Mouse (Mus musculus): Measurements from ENCODE around the gene Zfp366. TPM values are rescaled to one million over a fixed set of nuclear protein-coding genes. Genes with fewer than 3 reads are reported as not detected.

Gene Zfp366
- polyA plus RNA-seq, 3 experiments from 2014 or later, result 0.20 TPM; not detected in 2

- ATAC-seq, result no peak
Measured at GRCm38 (mm10) chr13:99186859-99187258, 2.2 kb downstream of the Zfp366 start.

GRCm38 (mm10) chr13:99187456-99187855 lies 2.8 kb downstream of the Zfp366 start:
- no peak for ATAC-seq

GRCm38 (mm10) chr13:99188625-99189024 lies 4.0 kb downstream of the Zfp366 start:
- no peak for ATAC-seq

GRCm38 (mm10) chr13:99189671-99190070 lies 5.0 kb downstream of the Zfp366 start:
- ATAC-seq, result no peak

- ATAC-seq, result no peak
Measured at GRCm38 (mm10) chr13:99190466-99190865, 5.8 kb downstream of the Zfp366 start.

- ATAC-seq, result no peak
Measured at GRCm38 (mm10) chr13:99191063-99191462, 6.4 kb downstream of the Zfp366 start.

- no peak for ATAC-seq
Measured at GRCm38 (mm10) chr13:99196314-99196713, 11.7 kb downstream of the Zfp366 start.

GRCm38 (mm10) chr13:99196865-99197264 lies 12.2 kb downstream of the Zfp366 start:
- no peak for ATAC-seq

- no peak for ATAC-seq
Measured at GRCm38 (mm10) chr13:99201647-99202574, 17.3 kb downstream of the Zfp366 start.

- ATAC-seq, result no peak
Measured at GRCm38 (mm10) chr13:99207214-99207613, 22.6 kb downstream of the Zfp366 start.

- no peak for ATAC-seq
Measured at GRCm38 (mm10) chr13:99209859-99210258, 25.2 kb downstream of the Zfp366 start.

GRCm38 (mm10) chr13:99210837-99211236 lies 26.2 kb downstream of the Zfp366 start:
- no peak for ATAC-seq

GRCm38 (mm10) chr13:99212976-99213375 lies 28.4 kb downstream of the Zfp366 start:
- no peak for ATAC-seq

- no peak for ATAC-seq
Measured at GRCm38 (mm10) chr13:99216005-99216404, 31.4 kb downstream of the Zfp366 start.

- ATAC-seq, result no peak
Measured at GRCm38 (mm10) chr13:99217984-99218383, 33.4 kb downstream of the Zfp366 start.

- no peak for ATAC-seq
Measured at GRCm38 (mm10) chr13:99219586-99219985, 35.0 kb downstream of the Zfp366 start.

GRCm38 (mm10) chr13:99221996-99222395 lies 37.4 kb downstream of the Zfp366 start:
- ATAC-seq, result no peak

- no peak for ATAC-seq
Measured at GRCm38 (mm10) chr13:99222476-99222875, 37.9 kb downstream of the Zfp366 start.

GRCm38 (mm10) chr13:99223321-99223884 lies 38.8 kb downstream of the Zfp366 start:
- no peak for ATAC-seq

- ATAC-seq, result no peak
Measured at GRCm38 (mm10) chr13:99223917-99224316, 39.3 kb downstream of the Zfp366 start.

GRCm38 (mm10) chr13:99225374-99226240 lies 41.0 kb downstream of the Zfp366 start:
- no peak for ATAC-seq

- no peak for ATAC-seq
Measured at GRCm38 (mm10) chr13:99226809-99227208, 42.2 kb downstream of the Zfp366 start.
